Mouse (Mus musculus) heart, embryonic 14.5 days (tissue): Measurements from ENCODE around the gene Tex16. TPM values are rescaled to one million over a fixed set of nuclear protein-coding genes. Genes with fewer than 3 reads are reported as not detected.

ENCODE experiments used
- ATAC-seq: fragments of 200-750 bp; cut with Nextera tagmentation; 2 replicates; pipeline ENCODE4 v1.8.0; 2017; ENCODE audit warnings: low read depth, moderate TSS enrichment; ENCODE audit not compliant: insufficient number of reproducible peaks, insufficient read depth, low FRiP score
- H3K27ac ChIP-seq, 2 experiments: fragments of 200-500 bp in 1 of 2; fragments of 300-500 bp in 1 of 2; sonication (generic) in 1 of 2; replicated peaks in 1 of 2; 2 replicates each; pipeline ENCODE4 v1.5.1; 2012 to 2014; ENCODE audit warnings: low read depth in 2 of 2, low read length in 2 of 2, control low read depth in 1 of 2, mild to moderate bottlenecking in 1 of 2, mixed read lengths in 1 of 2; ENCODE audit not compliant: control insufficient read depth in 1 of 2, insufficient read depth in 1 of 2
- H3K27me3 ChIP-seq: fragments of 300-500 bp; sonication (generic); 2 replicates; pipeline ENCODE4 v1.6.1; 2014; ENCODE audit warnings: mild to moderate bottlenecking, low read length, control low read depth; ENCODE audit not compliant: control insufficient read depth, insufficient read depth
- H3K36me3 ChIP-seq: fragments of 300-500 bp; sonication (generic); 2 replicates; pipeline ENCODE4 v1.6.1; 2014; ENCODE audit warnings: mild to moderate bottlenecking, control low read depth, low read length, mixed read lengths; ENCODE audit not compliant: control insufficient read depth, insufficient read depth
- H3K4me1 ChIP-seq, 2 experiments: fragments of 200-500 bp in 1 of 2; fragments of 300-500 bp in 1 of 2; sonication (generic) in 1 of 2; 2 replicates each; pipeline ENCODE4 v1.6.1; 2012 to 2014; ENCODE audit warnings: low read length in 2 of 2, control low read depth in 1 of 2, mixed read lengths in 1 of 2; ENCODE audit not compliant: control insufficient read depth in 2 of 2, insufficient read depth in 2 of 2
- H3K4me2 ChIP-seq: fragments of 300-500 bp; sonication (generic); 2 replicates; pipeline ENCODE4 v1.6.1; 2014; ENCODE audit warnings: mild to moderate bottlenecking, low read length
- H3K4me3 ChIP-seq, 2 experiments: fragments of 200-500 bp in 1 of 2; fragments of 300-500 bp in 1 of 2; sonication (generic) in 1 of 2; 2 replicates each; pipeline ENCODE4 v1.5.1; 2012 to 2014; ENCODE audit warnings: low read length in 2 of 2, mild to moderate bottlenecking in 2 of 2, control low read depth in 1 of 2, low read depth in 1 of 2, moderate library complexity in 1 of 2; ENCODE audit not compliant: control insufficient read depth in 1 of 2, insufficient read depth in 1 of 2
- H3K9ac ChIP-seq: fragments of 300-500 bp; sonication (generic); 2 replicates; pipeline ENCODE4 v1.6.1; 2014; ENCODE audit warnings: mild to moderate bottlenecking, low read length
- H3K9me3 ChIP-seq: fragments of 300-500 bp; sonication (generic); 2 replicates; pipeline ENCODE4 v1.6.1; 2016; ENCODE audit warnings: low read length, control low read depth; ENCODE audit not compliant: control insufficient read depth
- WGBS: fragments of 180-500 bp; shearing (Covaris S2); extraction: QIAGEN DNeasy Blood & Tissue Kit; methylation state at CpG from one replicate; pipeline ENCODE4 v1.1.7; 2014; 5-methylcytosine and 5-hydroxymethylcytosine counted together
- polyA plus RNA-seq: library from polyadenylated mRNA; unstranded; fragments of >200 nt; fragmentation: Nextera tagmentation; extraction: Ambion mirVana; gene quantifications from 2 replicates; pipeline ENCODE4 v1.2.1, GENCODE M21; 2014

The Tex16 gene
- 0.07 TPM in 1 of 2 replicates, not detected in the other for polyA plus RNA-seq

DNA sequence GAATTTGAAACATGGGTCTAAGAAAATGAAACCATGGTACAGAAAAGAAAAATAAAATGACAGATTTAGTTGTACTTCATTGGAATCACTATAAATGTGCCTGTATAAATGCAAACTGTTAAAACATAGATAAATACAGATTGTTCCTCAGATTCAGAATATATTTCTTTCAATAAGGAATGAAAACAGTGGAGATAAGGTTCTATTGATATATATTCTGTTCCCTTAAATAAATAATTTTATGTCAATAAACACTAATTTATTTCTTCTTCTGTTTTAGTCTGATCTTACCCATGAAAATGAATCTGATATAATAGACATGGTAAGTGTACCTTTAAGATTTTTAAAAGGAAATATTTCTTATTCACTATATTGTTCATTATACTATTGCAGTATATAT, at the start of gene Tex16:
Gene Tex16 (plus strand): TSS at position 301 of the 400 bp plus-strand sequence.
- Histone ChIP-seq H3K27me3 (no peaks in the 10 kb centered on the region), H3K27ac (no peak within 1 kb of the TSS), H3K4me1 (no peaks in the 10 kb centered on the region), H3K36me3 (no peaks in the 10 kb centered on the region), H3K4me3 (no peak within 1 kb of the TSS), H3K4me2 (no peak within 1 kb of the TSS), H3K9ac (no peak within 1 kb of the TSS), H3K9me3 (no peaks in the 10 kb centered on the region)
- no peak for ATAC-seq

- Histone ChIP-seq H3K27me3 (no peaks in the 10 kb centered on the region), H3K36me3 (no peaks in the 10 kb centered on the region), H3K4me2 (no peak overlapping the region), H3K9me3 (no peaks in the 10 kb centered on the region), H3K9ac (no peak overlapping the region), H3K4me1 (no peaks in the 10 kb centered on the region), H3K27ac (no peak overlapping the region), H3K4me3 (no peak overlapping the region)
- 28% methylated on average over 1 of the region's 1 CpGs for WGBS
- ATAC-seq = no peak
Measured at GRCm38 (mm10) chrX:111999661-112000060, 11.1 kb upstream of the Tex16 start.

Other genes with a start within 250 kb of the Tex16 start
- 0.42 TPM in 1 of 2 replicates, not detected in the other for gene Gm45194, start 119.6 kb upstream of the Tex16 start, polyA plus RNA-seq
- gene 4933403O08Rik, start 228.0 kb downstream of the Tex16 start, polyA plus RNA-seq = not detected in 2 replicates